Mouse (Mus musculus) heart, postnatal 0 days (tissue): ENCODE data around the gene Cmip. TPM values are rescaled to one million over a fixed set of nuclear protein-coding genes. Genes with fewer than 3 reads are reported as not detected.
A peak's percentile ranks its signal among the peaks of the same experiment; 100 is the strongest.
"Not testable (repeated sequence)": the region's sequence is repeated elsewhere in the genome, so short reads cannot be mapped to it uniquely, and the experiment has no call there.

Experiments used
- ATAC-seq: fragments of 200-750 bp; cut with Nextera tagmentation; 2 replicates; pipeline ENCODE4 v1.8.0; 2017; ENCODE audit warnings: low read depth, moderate number of reproducible peaks, moderate library complexity; ENCODE audit not compliant: insufficient read depth
- DNase-seq: peaks from one replicate; pipeline ENCODE4 v3.0.0-alpha.2; 2016; ENCODE audit warnings: low spot score
- H3K27ac ChIP-seq: fragments of 300-500 bp; sonication (generic); 2 replicates; pipeline ENCODE4 v1.5.1; 2014; ENCODE audit warnings: low read depth, mild to moderate bottlenecking
- H3K27me3 ChIP-seq: fragments of 300-500 bp; sonication (generic); 2 replicates; pipeline ENCODE4 v1.6.1; 2014; ENCODE audit warnings: low read length, mixed read lengths; ENCODE audit not compliant: control insufficient read depth, insufficient read depth
- H3K36me3 ChIP-seq: fragments of 300-500 bp; sonication (generic); replicated peaks from 2 replicates; pipeline ENCODE4 v1.6.1; 2014; ENCODE audit warnings: low read length, mixed read lengths; ENCODE audit not compliant: control insufficient read depth, insufficient read depth
- H3K4me1 ChIP-seq: fragments of 300-500 bp; sonication (generic); 2 replicates; pipeline ENCODE4 v1.6.1; 2014; ENCODE audit warnings: antibody characterized with exemption; ENCODE audit not compliant: control insufficient read depth, insufficient read depth
- H3K4me2 ChIP-seq: fragments of 300-500 bp; sonication (generic); 2 replicates; pipeline ENCODE4 v1.6.1; 2014; ENCODE audit warnings: low read depth, mild to moderate bottlenecking, low read length, moderate library complexity
- H3K4me3 ChIP-seq: fragments of 300-500 bp; sonication (generic); 2 replicates; pipeline ENCODE4 v1.5.1; 2014; ENCODE audit warnings: low read depth, low read length
- H3K9ac ChIP-seq: fragments of 300-500 bp; sonication (generic); replicated peaks from 2 replicates; pipeline ENCODE4 v1.6.1; 2014; ENCODE audit warnings: low read depth, low read length, mixed read lengths
- H3K9me3 ChIP-seq: fragments of 300-500 bp; sonication (generic); replicated peaks from 2 replicates; pipeline ENCODE4 v1.6.1; 2016; ENCODE audit warnings: low read length; ENCODE audit not compliant: control insufficient read depth
- CTCF ChIP-seq: IDR thresholded peaks from 2 replicates; pipeline ENCODE4 v1.5.1; 2016; ENCODE audit warnings: antibody characterized with exemption, control low read depth, low read depth
- EP300 ChIP-seq: IDR thresholded peaks from 2 replicates; pipeline ENCODE4 v1.6.1; 2016; ENCODE audit warnings: antibody characterized with exemption, low read depth
- WGBS: fragments of 180-500 bp; shearing (Covaris S2); extraction: QIAGEN DNeasy Blood & Tissue Kit; methylation state at CpG from one replicate; pipeline ENCODE4 v1.1.7; 2014; 5-methylcytosine and 5-hydroxymethylcytosine counted together
- polyA plus RNA-seq: library from polyadenylated mRNA; unstranded; fragments of >200 nt; fragmentation: Nextera tagmentation; extraction: Ambion mirVana; gene quantifications from 2 replicates; pipeline ENCODE4 v1.2.1, GENCODE M21; 2015
- total RNA-seq: library from RNA; depleted of rRNA; stranded (reverse); fragments of >200 nt; gene quantifications from 2 replicates; pipeline ENCODE4 v1.2.3, GENCODE M21; 2014; ENCODE audit warnings: low replicate concordance

The Cmip gene
- total and polyA plus RNA-seq, 2 experiments from 2014 or later: 5.7 to 11.1 TPM

DNA sequence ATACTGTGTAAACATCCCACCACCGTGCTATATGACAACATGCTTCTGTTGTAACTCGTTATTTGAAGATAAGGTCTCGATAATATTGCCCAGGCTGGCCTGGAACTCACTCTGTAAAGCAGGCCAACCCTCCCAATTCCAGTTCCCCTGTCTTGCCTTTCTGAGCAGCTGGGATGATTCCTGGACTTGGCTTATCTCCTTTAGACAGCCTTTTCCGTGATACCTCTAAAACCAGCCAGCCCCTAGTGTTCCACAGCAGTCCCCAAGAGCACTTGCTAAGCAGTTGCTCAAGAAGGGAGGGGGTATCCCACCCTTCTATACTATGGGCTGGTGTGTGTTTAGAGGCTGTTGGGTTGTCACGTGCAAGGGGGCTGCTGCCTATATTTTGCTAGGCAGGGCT is 165.0 kb downstream of the Cmip start:
- DNase-seq: peak; percentile 21
- no peak for TF ChIP-seq CTCF
- no peak for TF ChIP-seq EP300
- Histone ChIP-seq H3K4me1 (peaks cover 16% of the 10 kb centered on the region; the same call in 1 of the 2 replicates), H3K36me3 (peaks cover 11% of the 10 kb centered on the region), H3K27me3 (no peaks in the 10 kb centered on the region), H3K4me3 (no peak overlapping the region), H3K27ac (0 out of 2 replicates have a peak overlapping the region, but pooled peaks have one; percentile 35), H3K9ac (no peak overlapping the region), H3K4me2 (no peak overlapping the region), H3K9me3 (no peaks in the 10 kb centered on the region)
- ATAC-seq: no peak
- 29% methylated on average over 5 of the region's 5 CpGs for WGBS

DNA sequence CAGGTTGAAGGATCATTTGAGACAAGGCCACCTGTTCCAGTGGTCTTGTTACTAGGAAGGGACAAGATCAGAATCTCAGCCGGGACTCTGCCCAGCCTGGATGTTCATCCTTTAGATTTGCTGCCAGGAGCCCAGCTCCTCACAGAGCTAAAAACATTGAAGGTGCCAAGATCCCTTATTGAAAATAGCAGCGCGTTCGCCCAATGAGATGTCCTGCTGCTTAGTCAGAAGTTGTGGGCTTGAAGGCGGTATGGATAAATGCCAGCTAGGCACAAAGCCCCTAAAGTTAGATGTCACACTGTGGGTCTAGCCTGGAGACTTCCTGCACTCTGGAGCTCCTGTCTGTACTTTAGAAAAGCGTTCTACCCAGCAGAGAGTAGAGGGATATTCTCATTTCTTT is 165.5 kb downstream of the Cmip start:
- ATAC-seq (no peak), DNase-seq (no peak)
- Histone ChIP-seq H3K27me3 (no peaks in the 10 kb centered on the region), H3K27ac (peak overlapping the region; percentile 35), H3K9ac (no peak overlapping the region), H3K4me2 (0 out of 2 replicates have a peak overlapping the region, but pooled peaks have one; percentile 19), H3K36me3 (peaks cover 16% of the 10 kb centered on the region), H3K9me3 (no peaks in the 10 kb centered on the region), H3K4me1 (peaks cover 16% of the 10 kb centered on the region; the same call in 1 of the 2 replicates), H3K4me3 (no peak overlapping the region)
- TF ChIP-seq EP300 (no peak), CTCF (no peak)
- WGBS: 57% methylated on average over 6 of the region's 6 CpGs

DNA sequence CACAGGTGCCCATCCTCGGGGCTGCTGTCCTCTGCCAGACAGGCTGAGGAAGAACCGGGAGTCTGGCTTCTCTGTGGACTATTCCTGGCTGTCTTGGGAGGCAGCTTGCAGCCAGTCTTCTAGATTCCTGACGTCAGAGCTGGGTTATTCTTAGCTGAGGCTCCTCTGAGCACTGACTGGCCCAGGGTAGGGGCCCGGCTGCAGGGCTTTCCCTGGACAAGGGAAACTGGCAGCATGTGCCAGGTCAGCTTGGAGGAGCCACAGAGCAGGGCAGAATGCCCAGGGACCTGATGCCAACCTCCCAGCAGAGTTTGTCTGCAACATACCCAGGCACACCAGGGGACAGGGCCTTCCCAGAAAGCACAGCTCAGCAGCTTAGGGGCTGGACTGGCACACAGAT is 166.2 kb downstream of the Cmip start:
- 34% methylated on average over 4 of the region's 4 CpGs for WGBS
- TF ChIP-seq EP300 (no peak), CTCF (no peak)
- ATAC-seq (peak; percentile 91), DNase-seq (peak; percentile 76)
- no peaks in the 10 kb centered on the region for H3K9me3 ChIP-seq
- H3K36me3 ChIP-seq: peaks cover 19% of the 10 kb centered on the region
- peak overlapping the region; percentile 42 for H3K4me2 ChIP-seq
- peaks cover 16% of the 10 kb centered on the region; the same call in 1 of the 2 replicates for H3K4me1 ChIP-seq
- no peaks in the 10 kb centered on the region for H3K27me3 ChIP-seq
- peak overlapping the region; percentile 69 for H3K27ac ChIP-seq
- 0 out of 2 replicates have a peak overlapping the region, but pooled peaks have one; percentile 12 for H3K4me3 ChIP-seq
- H3K9ac ChIP-seq: no peak overlapping the region

DNA sequence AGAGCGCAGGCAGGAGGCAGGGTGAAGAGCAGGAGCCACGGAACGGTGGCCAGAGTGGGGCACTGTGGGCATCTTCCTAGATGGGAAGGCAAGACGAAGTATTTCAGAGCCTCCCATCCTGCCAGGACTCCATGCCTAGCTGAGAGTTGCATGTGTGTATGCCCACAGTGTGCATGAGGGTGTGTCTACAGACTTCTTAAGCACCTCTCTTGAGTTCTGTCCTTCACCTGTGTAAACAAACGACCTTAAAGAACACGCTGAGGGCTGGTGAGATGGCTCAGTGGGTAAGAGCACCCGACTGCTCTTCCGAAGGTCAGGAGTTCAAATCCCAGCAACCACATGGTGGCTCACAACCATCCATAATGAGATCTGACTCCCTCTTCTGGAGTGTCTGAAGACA is 171.0 kb downstream of the Cmip start:
- DNase-seq, H3K27me3 ChIP-seq, H3K4me1 ChIP-seq, H3K4me3 ChIP-seq, H3K9me3 ChIP-seq, ATAC-seq, H3K27ac ChIP-seq, H3K4me2 ChIP-seq, H3K9ac ChIP-seq: not testable (repeated sequence)
- 91% methylated on average over 8 of the region's 8 CpGs for WGBS
- H3K36me3 ChIP-seq: peaks cover 43% of the 10 kb centered on the region

DNA sequence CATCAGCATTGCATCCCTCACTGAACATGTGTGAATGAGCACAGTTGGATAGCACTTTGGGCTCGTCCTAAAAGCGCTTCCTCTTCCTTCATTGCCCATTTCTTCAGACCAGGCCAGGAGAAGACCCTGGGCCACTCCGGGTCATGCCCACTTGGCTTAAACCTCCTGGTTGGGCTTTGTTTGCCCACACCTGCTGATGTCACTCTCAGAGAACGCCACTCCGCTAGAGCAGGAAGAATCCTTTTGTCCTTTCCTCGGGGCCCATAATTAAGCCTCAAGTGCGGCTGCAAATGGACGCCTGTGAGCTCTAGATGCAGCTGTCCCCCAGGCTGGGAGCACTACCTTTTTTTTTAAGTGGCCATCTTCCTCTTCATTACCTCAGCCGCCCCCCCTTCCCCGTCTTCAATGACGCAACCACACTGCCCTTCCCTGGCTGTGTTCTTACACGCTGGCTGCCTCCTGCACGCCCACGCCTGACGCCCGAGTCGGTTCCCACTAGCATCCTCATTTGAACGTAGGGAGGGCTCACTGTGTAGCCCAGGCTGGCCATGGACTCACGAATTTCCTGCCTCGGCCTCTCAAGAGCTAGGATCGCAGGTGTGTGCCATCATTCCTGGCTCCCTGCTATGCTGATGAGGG is 171.8 kb downstream of the Cmip start:
- DNase-seq (no peak), ATAC-seq (no peak)
- Histone ChIP-seq H3K9me3 (no peaks in the 10 kb centered on the region), H3K9ac (no peak overlapping the region), H3K4me1 (no peaks in the 10 kb centered on the region), H3K4me2 (no peak overlapping the region), H3K27me3 (no peaks in the 10 kb centered on the region), H3K27ac (no peak overlapping the region), H3K36me3 (peaks cover 46% of the 10 kb centered on the region), H3K4me3 (no peak overlapping the region)
- TF ChIP-seq EP300: no peak
- TF ChIP-seq CTCF: no peak
- WGBS: 84% methylated on average over 21 of the region's 21 CpGs

DNA sequence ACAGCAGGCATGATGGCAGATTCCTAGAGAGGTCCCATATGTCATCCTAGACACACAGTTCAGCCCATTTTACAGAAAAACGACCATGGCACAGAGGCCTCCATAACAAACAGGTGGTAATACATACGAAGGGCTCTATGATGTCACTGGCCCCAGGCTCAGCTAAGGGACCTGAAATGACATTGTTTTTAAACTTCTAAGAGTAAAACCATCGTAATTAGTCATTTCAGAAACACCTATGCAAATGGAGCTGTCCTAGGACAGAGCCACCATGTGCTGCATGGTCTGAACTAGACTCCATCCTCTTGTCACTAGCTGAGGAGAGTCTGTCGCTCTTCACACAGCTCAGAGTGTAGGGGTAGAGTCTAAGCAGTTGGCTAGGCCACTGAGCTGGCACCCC is 173.8 kb downstream of the Cmip start:
- Histone ChIP-seq H3K9me3 (no peaks in the 10 kb centered on the region), H3K27ac (no peak overlapping the region), H3K9ac (no peak overlapping the region), H3K27me3 (no peaks in the 10 kb centered on the region), H3K4me2 (no peak overlapping the region), H3K4me3 (no peak overlapping the region), H3K36me3 (peaks cover 45% of the 10 kb centered on the region), H3K4me1 (no peaks in the 10 kb centered on the region)
- 87% methylated on average over 4 of the region's 4 CpGs for WGBS
- ATAC-seq (no peak), DNase-seq (no peak)
- TF ChIP-seq CTCF: no peak
- no peak for TF ChIP-seq EP300
